Mouse (Mus musculus) bone marrow, adult 2 months (tissue): ENCODE measurements at regions not wholly inside any gene's neighbourhood (a gene's known extent, or its start where the extent isn't known, plus 50 kb on each side); places are given as distances from the start of the nearest gene placed in this dataset.

Experiments
- CTCF ChIP-seq: fragments of 200-500 bp; IDR thresholded peaks from 2 replicates; pipeline ENCODE4 v1.5.1; 2011; ENCODE audit warnings: low read length, control low read depth; ENCODE audit not compliant: control insufficient read depth, insufficient read depth
- POLR2A ChIP-seq: fragments of 200-500 bp; IDR thresholded peaks from 2 replicates; pipeline ENCODE4 v1.6.1; 2011; ENCODE audit warnings: low read depth, mild to moderate bottlenecking, control low read depth, low read length, borderline replicate concordance; ENCODE audit not compliant: control insufficient read depth

DNA sequence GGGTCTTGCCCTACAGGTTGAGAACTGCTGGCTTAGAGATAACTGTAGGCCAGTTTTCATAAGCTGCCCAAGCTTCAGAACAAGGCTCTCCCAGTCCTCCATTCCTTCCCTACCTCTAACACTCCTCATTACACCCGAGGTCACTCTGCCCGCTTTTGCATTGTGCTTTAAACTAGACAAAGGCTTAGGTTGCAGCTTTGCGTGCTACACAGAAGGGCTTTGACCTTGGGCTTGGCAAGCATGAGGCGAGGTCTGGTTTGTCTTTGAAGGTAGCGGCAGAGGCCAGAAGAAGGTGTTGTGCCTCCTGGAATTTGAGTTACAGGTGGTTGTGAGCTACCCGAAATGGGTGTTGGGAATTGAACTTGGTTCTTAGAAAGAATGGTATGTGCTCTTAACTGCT lies 255.7 kb downstream of the Kcnrg start:
- TF ChIP-seq POLR2A = no peak
- TF ChIP-seq CTCF = no peak
